Mouse (Mus musculus) ES-Bruce4 (cell line): ENCODE measurements around the gene Amhr2.

Experiments used
- CTCF ChIP-seq: IDR thresholded peaks from one replicate; pipeline ENCODE4 v1.8.1; 2011; ENCODE audit warnings: low read depth, low read length
- EP300 ChIP-seq: IDR thresholded peaks from 2 replicates; pipeline ENCODE4 v1.6.1; 2011; ENCODE audit warnings: low read depth, low read length; ENCODE audit not compliant: insufficient read depth

GRCm38 (mm10) chr15:102451666-102452430, 6.7 kb downstream of the Amhr2 start:
- TF ChIP-seq EP300, result 0 out of 2 replicates have a peak, but pooled peaks have one; percentile 30
- TF ChIP-seq CTCF, result no peak
